Mouse (Mus musculus) spleen, adult 12 weeks (tissue): ENCODE data around the gene Stat5a.

Source experiments
- DNase-seq: peaks from one replicate; pipeline ENCODE4 v3.0.0; 2022; ENCODE audit warnings: low spot score

Gene Stat5a

GRCm38 (mm10) chr11:100836923-100837702, 22.0 kb upstream of the Stat5a start:
- no peak for DNase-seq

GRCm38 (mm10) chr11:100838894-100839293, 20.3 kb upstream of the Stat5a start:
- DNase-seq, result no peak

GRCm38 (mm10) chr11:100839523-100839922, 19.6 kb upstream of the Stat5a start:
- no peak for DNase-seq

- no peak for DNase-seq
Measured at GRCm38 (mm10) chr11:100840866-100841265, 18.3 kb upstream of the Stat5a start.

GRCm38 (mm10) chr11:100842025-100842424, 17.1 kb upstream of the Stat5a start:
- DNase-seq, result no peak

GRCm38 (mm10) chr11:100843070-100843669, 16.0 kb upstream of the Stat5a start:
- DNase-seq, result no peak

- no peak for DNase-seq
Measured at GRCm38 (mm10) chr11:100844121-100844520, 15.0 kb upstream of the Stat5a start.

- DNase-seq, result no peak
Measured at GRCm38 (mm10) chr11:100845793-100846192, 13.4 kb upstream of the Stat5a start.

- no peak for DNase-seq
Measured at GRCm38 (mm10) chr11:100847572-100847971, 11.6 kb upstream of the Stat5a start.

GRCm38 (mm10) chr11:100848080-100848479, 11.1 kb upstream of the Stat5a start:
- no peak for DNase-seq

GRCm38 (mm10) chr11:100848789-100849379, 10.3 kb upstream of the Stat5a start:
- no peak for DNase-seq

- no peak for DNase-seq
Measured at GRCm38 (mm10) chr11:100849456-100850037, 9.6 kb upstream of the Stat5a start.

GRCm38 (mm10) chr11:100850038-100850777, 8.9 kb upstream of the Stat5a start, which contains the start of gene Stat5b:
Gene Stat5b, minus strand, starts transcription at chr11:100850724.
- DNase-seq, result peak; percentile 68

- no peak for DNase-seq
Measured at GRCm38 (mm10) chr11:100850778-100851528, 8.2 kb upstream of the Stat5a start.

- DNase-seq, result no peak
Measured at GRCm38 (mm10) chr11:100852088-100852487, 7.1 kb upstream of the Stat5a start.

GRCm38 (mm10) chr11:100853018-100853417, 6.1 kb upstream of the Stat5a start:
- DNase-seq, result no peak

- DNase-seq, result no peak
Measured at GRCm38 (mm10) chr11:100854268-100854667, 4.9 kb upstream of the Stat5a start.

GRCm38 (mm10) chr11:100855178-100855577, 4.0 kb upstream of the Stat5a start:
- DNase-seq, result no peak

GRCm38 (mm10) chr11:100857960-100858359, 1.2 kb upstream of the Stat5a start:
- no peak for DNase-seq

- no peak for DNase-seq
Measured at GRCm38 (mm10) chr11:100859579-100860075, 476 bp downstream of the Stat5a start.
